ENCODE assay signal across 11 mouse cellular contexts in the genomic region with DNA sequence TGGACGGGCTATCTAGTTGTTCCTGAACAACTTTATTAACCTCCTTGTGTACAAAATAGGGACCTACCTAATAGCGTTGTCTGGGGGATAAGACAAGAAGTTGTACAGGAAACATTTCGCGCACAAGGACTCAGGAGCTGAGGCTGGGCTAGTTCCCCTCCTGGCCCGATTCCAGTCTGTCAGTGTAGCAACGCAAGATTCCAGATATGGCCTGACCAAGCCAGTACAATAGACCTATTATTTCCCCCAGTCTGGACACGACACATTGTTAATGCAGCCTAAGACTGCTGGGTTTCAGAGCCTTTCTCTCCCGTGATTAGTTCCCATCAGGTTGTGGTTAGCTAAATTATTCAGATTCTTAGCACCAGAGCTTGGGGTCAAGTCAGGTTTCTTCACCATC. TPM values are rescaled to one million over a fixed set of nuclear protein-coding genes. Genes with fewer than 3 reads are reported as not detected.
A peak's percentile ranks its signal among the peaks of the same experiment; 100 is the strongest.
DNase-seq lines count a peak whose midpoint lies in the region; ATAC-seq lines count a peak whose summit lies in the region.
"Had no signal": no experiment of that assay in that cellular context is flagged by ENCODE, and none has a peak within 500 bp of the region (broad histone marks: within the 10 kb centered on the region; RNA-seq: fewer than 3 reads in every experiment).

No protein-coding gene starts in this region.

- H3K4me2 ChIP-seq in heart, embryonic 15.5 days = no peak overlapping the region
- H3K4me2 ChIP-seq in neural tube, embryonic 12.5 days (replicated peaks) = 0 out of 2 replicates have a peak overlapping the region, but pooled peaks have one; percentile 2
- H3K4me2 ChIP-seq: liver, embryonic 15.5 days had no signal

- peaks cover 35% of the 10 kb centered on the region for H3K4me1 ChIP-seq in heart, embryonic 15.5 days (replicated peaks)
- peaks cover 25% of the 10 kb centered on the region for H3K4me1 ChIP-seq in neural tube, embryonic 12.5 days

- H3K9ac ChIP-seq in heart, embryonic 15.5 days = no peak overlapping the region
- no peak overlapping the region for H3K9ac ChIP-seq in neural tube, embryonic 12.5 days
- H3K9ac ChIP-seq: liver, embryonic 15.5 days had no signal

- no peak for DNase-seq in heart, postnatal 36 days
- DNase-seq in Muller cell, postnatal 12 days (ENCODE audit: inconsistent ontology term) = peak; percentile 90
- peak; percentile 46 for DNase-seq in embryo, embryonic 11 days
- DNase-seq in ovary, adult 18-20 months (ENCODE audit: low spot score) = no peak
- DNase-seq in urinary bladder, postnatal 10 days (ENCODE audit: low spot score) = no peak
- no peak for DNase-seq in yolk sac, embryonic 10.5 days (ENCODE audit: low spot score)
- DNase-seq: cerebellum, postnatal 25 days had no signal

- intact Hi-C loops in heart, postnatal 36 days (cut with DNase I) = no loop called here

- H3K27me3 ChIP-seq in heart, embryonic 15.5 days = peaks cover 44% of the 10 kb centered on the region
- H3K27me3 ChIP-seq in neural tube, embryonic 12.5 days (replicated peaks) = 0 out of 2 replicates have a peak, but pooled peaks cover 5% of the 10 kb centered on the region

- H3K9me3 ChIP-seq in heart, embryonic 15.5 days (replicated peaks) = no peaks in the 10 kb centered on the region
- no peaks in the 10 kb centered on the region for H3K9me3 ChIP-seq in neural tube, embryonic 12.5 days
- H3K9me3 ChIP-seq: liver, embryonic 15.5 days had no signal

- ATAC-seq in heart, embryonic 15.5 days (replicated peaks; ENCODE audit: insufficient number of reproducible peaks, insufficient read depth, low FRiP score, low read depth) = no peak
- ATAC-seq in neural tube, embryonic 12.5 days (ENCODE audit: low FRiP score, low read depth) = no peak
- ATAC-seq: intestine, postnatal 0 days had no signal

- no peaks in the 10 kb centered on the region for H3K36me3 ChIP-seq in heart, embryonic 15.5 days
- H3K36me3 ChIP-seq in neural tube, embryonic 12.5 days = no peaks in the 10 kb centered on the region
- H3K36me3 ChIP-seq: liver, embryonic 15.5 days had no signal

- H3K27ac ChIP-seq in heart, embryonic 15.5 days = 0 out of 2 replicates have a peak overlapping the region, but pooled peaks have one; percentile 14
- no peak overlapping the region for H3K27ac ChIP-seq in neural tube, embryonic 12.5 days
- H3K27ac ChIP-seq: liver, embryonic 15.5 days had no signal

- H3K4me3 ChIP-seq in heart, embryonic 15.5 days = no peak overlapping the region
- no peak overlapping the region for H3K4me3 ChIP-seq in neural tube, embryonic 12.5 days
- H3K4me3 ChIP-seq: liver, embryonic 15.5 days had no signal

- 24% methylated on average over 8 of the region's 8 CpGs for WGBS in heart, embryonic 15.5 days
- WGBS in neural tube, embryonic 12.5 days = 30% methylated on average over 8 of the region's 8 CpGs

RNA-seq across cellular contexts. Expression of gene Mfsd2a, which starts 1.8 kb away (rescaled TPM):
- 0.37 and 0.94 TPM in 2 replicates for polyA plus RNA-seq in heart, embryonic 15.5 days (2015; fragmentation: Nextera tagmentation; extraction: Ambion mirVana)
- under 1 TPM in 1 of 2 experiments, not detected in 1; 0.42 TPM for total RNA-seq in heart, postnatal 36 days (2021)
- 21.4 and 22.0 TPM in 2 replicates for polyA plus RNA-seq in neural tube, embryonic 12.5 days (2016; fragmentation: Nextera tagmentation; extraction: Ambion mirVana)

RNA-seq across cellular contexts. Expression of gene Mycl, which starts 32.7 kb away (rescaled TPM):
- polyA plus RNA-seq in heart, embryonic 15.5 days (2015; fragmentation: Nextera tagmentation; extraction: Ambion mirVana) = 0.77 and 2.8 TPM in 2 replicates
- under 1 TPM; 0.14 to 0.31 TPM for total RNA-seq in heart, postnatal 36 days (2021)
- polyA plus RNA-seq in neural tube, embryonic 12.5 days (2016; fragmentation: Nextera tagmentation; extraction: Ambion mirVana) = 123 and 125 TPM in 2 replicates

RNA-seq across cellular contexts. Expression of gene Trit1, which starts 53.6 kb away (rescaled TPM):
- polyA plus RNA-seq in heart, embryonic 15.5 days (2015; fragmentation: Nextera tagmentation; extraction: Ambion mirVana) = 9.9 and 10.9 TPM in 2 replicates
- 1 to 10 TPM; 6.0 to 7.3 TPM for total RNA-seq in heart, postnatal 36 days (2021)
- 26.6 and 29.7 TPM in 2 replicates for polyA plus RNA-seq in neural tube, embryonic 12.5 days (2016; fragmentation: Nextera tagmentation; extraction: Ambion mirVana)

Comparison
In these comparisons a context has a peak if more than half of its experiments do, and no peak if none do; other contexts are left out.
1. DNase-seq: peak in Muller cell, postnatal 12 days (single experiment) and embryo, embryonic 11 days (single experiment); none in heart, postnatal 36 days (0 of 2), ovary, adult 18-20 months (single experiment), urinary bladder, postnatal 10 days (single experiment) and yolk sac, embryonic 10.5 days (single experiment).
2. RNA of gene Mfsd2a, which starts 1.8 kb away (polyA plus RNA-seq): 21.4 to 22.0 TPM in neural tube, embryonic 12.5 days; 0.37 to 0.94 TPM in heart, embryonic 15.5 days; every median in the first group is over 10 times any median in the second.
3. RNA of gene Mycl, which starts 32.7 kb away (polyA plus RNA-seq): 123 to 125 TPM in neural tube, embryonic 12.5 days; 0.77 to 2.8 TPM in heart, embryonic 15.5 days; every median in the first group is over 10 times any median in the second.